Mouse (Mus musculus): Measurements from ENCODE around the gene Agtpbp1. TPM values are rescaled to one million over a fixed set of nuclear protein-coding genes. Genes with fewer than 3 reads are reported as not detected.

Agtpbp1 gene
- polyA plus RNA-seq, 1 experiment, result 10.1 TPM

GRCm38 (mm10) chr13:59468181-59468802, 116.7 kb downstream of the Agtpbp1 start:
- TF ChIP-seq POLR2A (IDR thresholded peaks at IDR 0.05; ENCODE audit: insufficient read length, low read depth) (no peak), REST (IDR thresholded peaks at IDR 0.05; ENCODE audit: insufficient read depth, insufficient read length) (no peak), USF1 (IDR thresholded peaks at IDR 0.05; ENCODE audit: low read depth) (no peak), MYOG (IDR thresholded peaks at IDR 0.05; ENCODE audit: control insufficient read depth in 1 of 3, insufficient read depth in 1 of 3, insufficient read length in 2 of 3, low read depth in 2 of 3) (no peak), E2F4 (IDR thresholded peaks at IDR 0.05; ENCODE audit: insufficient read depth) (no peak), SRF (IDR thresholded peaks at IDR 0.05; ENCODE audit: control insufficient read depth, insufficient read length, low read depth) (no peak), MAX (IDR thresholded peaks at IDR 0.05; ENCODE audit: low read depth) (no peak), POLR2AphosphoS2 (IDR thresholded peaks at IDR 0.05; ENCODE audit: insufficient read length, low read depth) (no peak), CEBPB (IDR thresholded peaks at IDR 0.05; ENCODE audit: insufficient read depth, poor library complexity, severe bottlenecking) (no peak)
- Histone ChIP-seq H3K79me2 (ENCODE audit: control insufficient read depth, insufficient read depth) (no peaks in the 10 kb centered on the region), H3K4me3 (no peak overlapping the region), H3K36me3 (ENCODE audit: control insufficient read depth, insufficient read depth) (peaks cover 7% of the 10 kb centered on the region), H3K27me3 (ENCODE audit: control insufficient read depth, insufficient read depth, insufficient read length) (no peaks in the 10 kb centered on the region), H3K4me2 (ENCODE audit: low read depth) (no peak overlapping the region), H3ac (ENCODE audit: control insufficient read depth, insufficient read length) (no peak overlapping the region)

GRCm38 (mm10) chr13:59467591-59467990, 117.4 kb downstream of the Agtpbp1 start:
- H3K79me2 ChIP-seq (ENCODE audit: control insufficient read depth, insufficient read depth), result no peaks in the 10 kb centered on the region
- H3K4me3 ChIP-seq, result no peak overlapping the region
- TF ChIP-seq REST (IDR thresholded peaks at IDR 0.05; ENCODE audit: insufficient read depth, insufficient read length) (no peak), POLR2A (IDR thresholded peaks at IDR 0.05; ENCODE audit: insufficient read length, low read depth) (no peak), E2F4 (IDR thresholded peaks at IDR 0.05; ENCODE audit: insufficient read depth) (no peak), CEBPB (IDR thresholded peaks at IDR 0.05; ENCODE audit: insufficient read depth, poor library complexity, severe bottlenecking) (no peak), USF1 (IDR thresholded peaks at IDR 0.05; ENCODE audit: low read depth) (no peak), MYOD1 (IDR thresholded peaks at IDR 0.05; ENCODE audit: control insufficient read depth in 1 of 3, insufficient read length in 2 of 3, low read depth in 2 of 3) (no peak), TCF12 (IDR thresholded peaks at IDR 0.05; ENCODE audit: insufficient read depth, poor library complexity, severe bottlenecking) (no peak), POLR2AphosphoS2 (IDR thresholded peaks at IDR 0.05; ENCODE audit: insufficient read length, low read depth) (no peak)
- no peak overlapping the region for H3K4me2 ChIP-seq (ENCODE audit: low read depth)
- H3K36me3 ChIP-seq (ENCODE audit: control insufficient read depth, insufficient read depth), result peaks cover 6% of the 10 kb centered on the region
- H3K27me3 ChIP-seq (ENCODE audit: control insufficient read depth, insufficient read depth, insufficient read length), result no peaks in the 10 kb centered on the region
- H3ac ChIP-seq (ENCODE audit: control insufficient read depth, insufficient read length), result no peak overlapping the region

- Histone ChIP-seq H3K4me3 (no peak overlapping the region), H3K27me3 (ENCODE audit: control insufficient read depth, insufficient read depth, insufficient read length) (no peaks in the 10 kb centered on the region), H3K36me3 (ENCODE audit: control insufficient read depth, insufficient read depth) (peaks cover 12% of the 10 kb centered on the region), H3ac (ENCODE audit: control insufficient read depth, insufficient read length) (no peak overlapping the region), H3K79me2 (ENCODE audit: control insufficient read depth, insufficient read depth) (no peaks in the 10 kb centered on the region), H3K4me2 (ENCODE audit: low read depth) (no peak overlapping the region)
- TF ChIP-seq MAX (IDR thresholded peaks at IDR 0.05; ENCODE audit: low read depth), result no peak
- no peak for TF ChIP-seq MYOD1 (IDR thresholded peaks at IDR 0.05; ENCODE audit: control insufficient read depth in 1 of 3, insufficient read length in 2 of 3, low read depth in 2 of 3)
- TF ChIP-seq TCF3 (IDR thresholded peaks at IDR 0.05; ENCODE audit: insufficient read length, low read depth), result no peak
- no peak for TF ChIP-seq SRF (IDR thresholded peaks at IDR 0.05; ENCODE audit: control insufficient read depth, insufficient read length, low read depth)
- no peak for TF ChIP-seq USF1 (IDR thresholded peaks at IDR 0.05; ENCODE audit: low read depth)
- no peak for TF ChIP-seq E2F4 (IDR thresholded peaks at IDR 0.05; ENCODE audit: insufficient read depth)
- TF ChIP-seq MYOG (IDR thresholded peaks at IDR 0.05; ENCODE audit: control insufficient read depth in 1 of 3, insufficient read depth in 1 of 3, insufficient read length in 2 of 3, low read depth in 2 of 3), result no peak
- TF ChIP-seq REST (IDR thresholded peaks at IDR 0.05; ENCODE audit: insufficient read depth, insufficient read length), result no peak
- TF ChIP-seq POLR2A (IDR thresholded peaks at IDR 0.05; ENCODE audit: insufficient read length, low read depth), result no peak
- TF ChIP-seq TCF12 (IDR thresholded peaks at IDR 0.05; ENCODE audit: insufficient read depth, poor library complexity, severe bottlenecking), result no peak
- TF ChIP-seq POLR2AphosphoS2 (IDR thresholded peaks at IDR 0.05; ENCODE audit: insufficient read length, low read depth), result no peak
- TF ChIP-seq CEBPB (IDR thresholded peaks at IDR 0.05; ENCODE audit: insufficient read depth, poor library complexity, severe bottlenecking), result no peak
These were observed 124.1 kb downstream of the Agtpbp1 start for GRCm38 (mm10) chr13:59460958-59461357.

DNA sequence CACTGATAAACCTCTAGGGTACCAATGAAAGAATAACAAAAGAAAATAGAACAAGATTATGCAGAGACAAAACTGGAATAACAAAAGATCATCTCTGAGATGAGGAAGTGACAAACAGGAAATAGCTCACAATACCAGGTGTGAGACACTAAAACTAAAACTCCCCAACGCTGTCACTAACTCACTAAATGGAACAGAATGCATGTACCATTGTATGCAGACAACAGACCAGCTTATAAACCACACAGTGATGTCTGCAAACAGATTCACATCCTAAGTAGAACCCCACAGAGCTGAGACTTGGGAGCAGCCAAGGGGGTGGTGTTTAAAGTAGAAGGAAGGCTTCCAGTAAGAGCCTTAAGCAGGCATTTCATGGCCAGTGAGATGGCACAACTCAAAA, 128.8 kb downstream of the Agtpbp1 start:
- no peaks in the 10 kb centered on the region for H3K27me3 ChIP-seq (ENCODE audit: control insufficient read depth, insufficient read depth, insufficient read length)
- TF ChIP-seq TCF12 (IDR thresholded peaks at IDR 0.05; ENCODE audit: insufficient read depth, poor library complexity, severe bottlenecking), result no peak
- TF ChIP-seq POLR2AphosphoS2 (IDR thresholded peaks at IDR 0.05; ENCODE audit: insufficient read length, low read depth), result no peak
- TF ChIP-seq USF1 (IDR thresholded peaks at IDR 0.05; ENCODE audit: low read depth), result no peak
- no peak for TF ChIP-seq MYOG (IDR thresholded peaks at IDR 0.05; ENCODE audit: control insufficient read depth in 1 of 3, insufficient read depth in 1 of 3, insufficient read length in 2 of 3, low read depth in 2 of 3)
- TF ChIP-seq MYOD1 (IDR thresholded peaks at IDR 0.05; ENCODE audit: control insufficient read depth in 1 of 3, insufficient read length in 2 of 3, low read depth in 2 of 3), result no peak
- no peak for TF ChIP-seq CEBPB (IDR thresholded peaks at IDR 0.05; ENCODE audit: insufficient read depth, poor library complexity, severe bottlenecking)
- no peak for TF ChIP-seq E2F4 (IDR thresholded peaks at IDR 0.05; ENCODE audit: insufficient read depth)
- no peak for TF ChIP-seq POLR2A (IDR thresholded peaks at IDR 0.05; ENCODE audit: insufficient read length, low read depth)
- no peak for TF ChIP-seq REST (IDR thresholded peaks at IDR 0.05; ENCODE audit: insufficient read depth, insufficient read length)
- no peak for TF ChIP-seq MAX (IDR thresholded peaks at IDR 0.05; ENCODE audit: low read depth)
- no peak for TF ChIP-seq SRF (IDR thresholded peaks at IDR 0.05; ENCODE audit: control insufficient read depth, insufficient read length, low read depth)
- TF ChIP-seq TCF3 (IDR thresholded peaks at IDR 0.05; ENCODE audit: insufficient read length, low read depth), result no peak
- H3K4me2 ChIP-seq (ENCODE audit: low read depth), result no peak overlapping the region
- no peaks in the 10 kb centered on the region for H3K79me2 ChIP-seq (ENCODE audit: control insufficient read depth, insufficient read depth)
- H3K36me3 ChIP-seq (ENCODE audit: control insufficient read depth, insufficient read depth), result peaks cover 11% of the 10 kb centered on the region
- H3K4me3 ChIP-seq, result no peak overlapping the region
- no peak overlapping the region for H3ac ChIP-seq (ENCODE audit: control insufficient read depth, insufficient read length)
